Mouse (Mus musculus) G1E (cell line): ENCODE data around the gene Lct.

Source experiments
- CTCF ChIP-seq: IDR thresholded peaks from 2 replicates; pipeline ENCODE4 v1.5.1; 2012; ENCODE audit warnings: low read depth, low read length, inconsistent platforms, mixed read lengths
- GATA1 ChIP-seq: IDR thresholded peaks from 2 replicates; pipeline ENCODE4 v1.6.1; 2012; ENCODE audit warnings: borderline replicate concordance, low read length, inconsistent platforms, mixed read lengths
- GATA2 ChIP-seq: IDR thresholded peaks from 2 replicates; pipeline ENCODE4 v1.6.1; 2012; ENCODE audit warnings: low read depth, low read length, inconsistent platforms, borderline replicate concordance
- POLR2AphosphoS5 ChIP-seq: IDR thresholded peaks from 2 replicates; pipeline ENCODE4 v1.6.1; 2012; ENCODE audit warnings: low read depth, low read length, inconsistent platforms; ENCODE audit not compliant: insufficient replicate concordance

GRCm38 (mm10) chr1:128295717-128296528 is 32.2 kb downstream of the Lct start:
- TF ChIP-seq CTCF (no peak), GATA2 (no peak), POLR2AphosphoS5 (no peak), GATA1 (no peak)
